Mouse (Mus musculus): ENCODE data around the gene Dhx33. TPM values are rescaled to one million over a fixed set of nuclear protein-coding genes. Genes with fewer than 3 reads are reported as not detected.

Dhx33 gene
- polyA plus RNA-seq, 2 experiments = 4.9 to 6.2 TPM

GRCm38 (mm10) chr11:70977293-70977692 is 26.9 kb downstream of the Dhx33 start:
- TF ChIP-seq CTCF (IDR thresholded peaks at IDR 0.05; ENCODE audit: low read depth) = no peak
- no peak for TF ChIP-seq EP300 (IDR thresholded peaks at IDR 0.05; ENCODE audit: low read depth)
- Histone ChIP-seq H3K4me3 (ENCODE audit: insufficient read depth in 1 of 2, low read depth in 2 of 2, low read length in 2 of 2) (no peak overlapping the region), H3K27ac (no peak overlapping the region), H3K4me2 (ENCODE audit: low read depth) (no peak overlapping the region), H3K9ac (replicated peaks) (no peak overlapping the region; the same call in 1 of the 2 replicates), H3K9me3 (ENCODE audit: control insufficient read depth, low read length) (no peaks in the 10 kb centered on the region), H3K27me3 (ENCODE audit: control insufficient read depth, insufficient read depth, low read length) (no peaks in the 10 kb centered on the region), H3K4me1 (replicated peaks; ENCODE audit: control insufficient read depth in 2 of 2, insufficient read depth in 2 of 2, low read length in 1 of 2) (peaks cover 9 to 10% of the 10 kb centered on the region in 2 experiments), H3K36me3 (replicated peaks; ENCODE audit: control insufficient read depth, insufficient read depth, low read depth) (peaks cover 72% of the 10 kb centered on the region)
- no peak for DNase-seq (ENCODE audit: low read depth in 3 of 3, low spot score in 3 of 3)
- WGBS (ENCODE audit: insufficient replicate concordance) = 75% methylated on average over 6 of the region's 6 CpGs
- ATAC-seq (ENCODE audit: insufficient read depth) = no peak

- Histone ChIP-seq H3K4me2 (ENCODE audit: low read depth) (no peak overlapping the region), H3K9ac (replicated peaks) (no peak overlapping the region), H3K9me3 (ENCODE audit: control insufficient read depth, low read length) (no peaks in the 10 kb centered on the region), H3K36me3 (replicated peaks; ENCODE audit: control insufficient read depth, insufficient read depth, low read depth) (peaks cover 77% of the 10 kb centered on the region), H3K27me3 (ENCODE audit: control insufficient read depth, insufficient read depth, low read length) (no peaks in the 10 kb centered on the region), H3K4me3 (ENCODE audit: insufficient read depth in 1 of 2, low read depth in 2 of 2, low read length in 2 of 2) (no peak overlapping the region), H3K27ac (no peak overlapping the region), H3K4me1 (replicated peaks; ENCODE audit: control insufficient read depth in 2 of 2, insufficient read depth in 2 of 2, low read length in 1 of 2) (peaks cover 11 to 12% of the 10 kb centered on the region in 2 experiments)
- TF ChIP-seq CTCF (IDR thresholded peaks at IDR 0.05; ENCODE audit: low read depth) = no peak
- TF ChIP-seq EP300 (IDR thresholded peaks at IDR 0.05; ENCODE audit: low read depth) = no peak
- 57% methylated on average over 2 of the region's 2 CpGs for WGBS (ENCODE audit: insufficient replicate concordance)
- ATAC-seq (ENCODE audit: insufficient read depth) (no peak), DNase-seq (ENCODE audit: low read depth in 3 of 3, low spot score in 3 of 3) (no peak)
Observed at GRCm38 (mm10) chr11:70975193-70975592, 29.0 kb downstream of the Dhx33 start.

- TF ChIP-seq EP300 (IDR thresholded peaks at IDR 0.05; ENCODE audit: low read depth) (no peak), CTCF (IDR thresholded peaks at IDR 0.05; ENCODE audit: low read depth) (peak; percentile 63)
- DNase-seq (ENCODE audit: low read depth in 3 of 3, low spot score in 3 of 3) (peak in 1 of 3 experiments; percentile 37), ATAC-seq (ENCODE audit: insufficient read depth) (no peak)
- no peak overlapping the region for H3K27ac ChIP-seq
- no peaks in the 10 kb centered on the region for H3K9me3 ChIP-seq (ENCODE audit: control insufficient read depth, low read length)
- no peaks in the 10 kb centered on the region for H3K27me3 ChIP-seq (ENCODE audit: control insufficient read depth, insufficient read depth, low read length)
- 65% methylated on average over 4 of the region's 4 CpGs for WGBS (ENCODE audit: insufficient replicate concordance)
- peaks cover 64% of the 10 kb centered on the region for H3K36me3 ChIP-seq (replicated peaks; ENCODE audit: control insufficient read depth, insufficient read depth, low read depth)
- H3K4me1 ChIP-seq (replicated peaks; ENCODE audit: control insufficient read depth in 2 of 2, insufficient read depth in 2 of 2, low read length in 1 of 2) = peaks cover 11 to 12% of the 10 kb centered on the region in 2 experiments
- no peak overlapping the region for H3K4me2 ChIP-seq (ENCODE audit: low read depth)
- no peak overlapping the region for H3K4me3 ChIP-seq (ENCODE audit: insufficient read depth in 1 of 2, low read depth in 2 of 2, low read length in 2 of 2)
- no peak overlapping the region for H3K9ac ChIP-seq (replicated peaks)
Observed at GRCm38 (mm10) chr11:70973947-70974346, 30.3 kb downstream of the Dhx33 start.

GRCm38 (mm10) chr11:70972586-70972985 is 31.7 kb downstream of the Dhx33 start:
- Histone ChIP-seq H3K4me3 (ENCODE audit: insufficient read depth in 1 of 2, low read depth in 2 of 2, low read length in 2 of 2) (no peak overlapping the region; a peak in 1 of 4 replicates), H3K4me1 (replicated peaks; ENCODE audit: control insufficient read depth in 2 of 2, insufficient read depth in 2 of 2, low read length in 1 of 2) (peaks cover 16 to 19% of the 10 kb centered on the region in 2 experiments), H3K36me3 (replicated peaks; ENCODE audit: control insufficient read depth, insufficient read depth, low read depth) (peaks cover 54% of the 10 kb centered on the region), H3K27me3 (ENCODE audit: control insufficient read depth, insufficient read depth, low read length) (no peaks in the 10 kb centered on the region), H3K4me2 (ENCODE audit: low read depth) (peak overlapping the region; percentile 95), H3K9me3 (ENCODE audit: control insufficient read depth, low read length) (no peaks in the 10 kb centered on the region), H3K27ac (no peak overlapping the region), H3K9ac (replicated peaks) (no peak overlapping the region; the same call in 1 of the 2 replicates)
- TF ChIP-seq CTCF (IDR thresholded peaks at IDR 0.05; ENCODE audit: low read depth) = no peak
- 46% methylated on average over 1 of the region's 1 CpGs for WGBS (ENCODE audit: insufficient replicate concordance)
- ATAC-seq (ENCODE audit: insufficient read depth) (no peak), DNase-seq (ENCODE audit: low read depth in 3 of 3, low spot score in 3 of 3) (no peak)

GRCm38 (mm10) chr11:70970560-70971540 is 33.4 kb downstream of the Dhx33 start:
- DNase-seq (ENCODE audit: low read depth in 3 of 3, low spot score in 3 of 3) (peak; percentile 86 to 93 (median 89)), ATAC-seq (ENCODE audit: insufficient read depth) (peak; percentile 68)
- peaks cover 44% of the 10 kb centered on the region for H3K36me3 ChIP-seq (replicated peaks; ENCODE audit: control insufficient read depth, insufficient read depth, low read depth)
- H3K4me2 ChIP-seq (ENCODE audit: low read depth) = peak overlapping the region; percentile 95
- peak overlapping the region; percentile 97 for H3K27ac ChIP-seq
- H3K27me3 ChIP-seq (ENCODE audit: control insufficient read depth, insufficient read depth, low read length) = no peaks in the 10 kb centered on the region
- H3K4me3 ChIP-seq (ENCODE audit: insufficient read depth in 1 of 2, low read depth in 2 of 2, low read length in 2 of 2) = peak overlapping the region; percentile 95 to 96
- peaks cover 16 to 19% of the 10 kb centered on the region in 2 experiments for H3K4me1 ChIP-seq (replicated peaks; ENCODE audit: control insufficient read depth in 2 of 2, insufficient read depth in 2 of 2, low read length in 1 of 2)
- H3K9me3 ChIP-seq (ENCODE audit: control insufficient read depth, low read length) = no peaks in the 10 kb centered on the region
- 7% methylated on average over 24 of the region's 24 CpGs for WGBS (ENCODE audit: insufficient replicate concordance)
- TF ChIP-seq EP300 (IDR thresholded peaks at IDR 0.05; ENCODE audit: low read depth) (peak; percentile 64), CTCF (IDR thresholded peaks at IDR 0.05; ENCODE audit: low read depth) (peak; percentile 61)
- H3K9ac ChIP-seq (replicated peaks) = peak overlapping the region; percentile 79
